Mouse (Mus musculus): ENCODE measurements at regions not wholly inside any gene's neighbourhood (a gene's known extent, or its start where the extent isn't known, plus 50 kb on each side); places are given as distances from the start of the nearest gene placed in this dataset.
"Not testable (repeated sequence)": the region's sequence is repeated elsewhere in the genome, so short reads cannot be mapped to it uniquely, and the experiment has no call there.

DNA sequence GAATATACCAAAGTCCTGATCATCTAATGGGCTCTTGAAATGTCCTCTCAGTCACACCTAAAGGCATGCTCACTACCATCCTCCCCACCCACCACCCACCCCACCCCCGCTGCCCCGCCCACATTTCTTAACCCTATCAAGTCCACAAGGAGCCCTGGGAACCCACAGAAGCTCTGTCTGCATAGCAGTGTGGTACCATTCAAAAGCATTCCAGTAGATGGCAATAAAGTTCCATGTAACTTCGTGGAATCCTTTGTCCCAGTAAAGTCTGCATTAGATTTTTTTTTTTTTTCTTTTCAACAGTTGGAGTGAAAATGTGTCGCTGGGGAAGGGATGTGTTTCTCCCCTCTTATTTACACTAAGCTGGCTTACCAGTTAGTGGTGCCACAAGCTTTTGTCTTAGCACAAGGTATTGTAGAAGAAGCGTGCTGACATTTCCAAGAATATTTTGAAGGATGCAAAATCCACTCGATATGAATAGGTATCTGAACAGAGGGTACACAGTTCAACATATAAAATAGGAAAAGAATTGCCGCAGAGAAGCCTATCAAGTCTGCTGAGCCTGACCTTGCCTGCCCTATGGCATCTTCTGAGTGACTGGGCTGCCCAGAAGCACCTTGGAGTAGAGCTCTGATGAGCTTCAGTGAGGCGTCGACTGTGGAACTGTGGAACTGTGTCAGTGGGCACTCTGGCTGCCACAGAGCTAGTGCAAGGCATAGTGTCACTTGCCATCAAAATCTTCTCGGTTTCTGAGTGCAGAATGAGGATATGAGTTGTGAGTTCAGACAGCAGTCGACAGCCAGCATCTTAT is 199.0 kb downstream of the Zfp619 start:
- WGBS, result 9% methylated on average over 11 of the region's 11 CpGs
- H3K9ac ChIP-seq, result peak overlapping the region; percentile 45
- DNase-seq (peak; percentile 87), ATAC-seq (peak; percentile 97)
- peak; percentile 75 for TF ChIP-seq CTCF (IDR thresholded peaks at IDR 0.05; ENCODE audit: low read depth)
- peak overlapping the region; percentile 45; the same call in 1 of the 2 replicates for H3K27ac ChIP-seq (ENCODE audit: low read depth, low read length)
- peak overlapping the region; percentile 14 for H3K4me3 ChIP-seq (ENCODE audit: low read depth, low read length)
- H3K36me3 ChIP-seq (ENCODE audit: insufficient read depth), result no peaks in the 10 kb centered on the region
- H3K4me2 ChIP-seq (ENCODE audit: low read depth), result peak overlapping the region; percentile 35
- no peaks in the 10 kb centered on the region for H3K27me3 ChIP-seq (ENCODE audit: insufficient read depth, low read length)
- H3K4me1 ChIP-seq (ENCODE audit: insufficient read depth), result 0 out of 2 replicates have a peak, but pooled peaks cover 4% of the 10 kb centered on the region
- H3K9me3 ChIP-seq (ENCODE audit: low read length), result no peaks in the 10 kb centered on the region

GRCm38 (mm10) chr7:39727935-39728557 is 210.5 kb downstream of the Zfp619 start:
- H3K4me1 ChIP-seq (ENCODE audit: insufficient read depth), result no peaks in the 10 kb centered on the region
- no peak overlapping the region for H3K9ac ChIP-seq
- H3K4me3 ChIP-seq (ENCODE audit: low read depth, low read length), result no peak overlapping the region
- no peak for ATAC-seq
- WGBS, result 9% methylated on average over 12 of the region's 12 CpGs
- no peak for TF ChIP-seq CTCF (IDR thresholded peaks at IDR 0.05; ENCODE audit: low read depth)
- H3K36me3 ChIP-seq (ENCODE audit: insufficient read depth), result no peaks in the 10 kb centered on the region
- H3K27ac ChIP-seq (ENCODE audit: low read depth, low read length), result no peak overlapping the region
- no peak overlapping the region for H3K4me2 ChIP-seq (ENCODE audit: low read depth)
- no peak for DNase-seq
- no peaks in the 10 kb centered on the region for H3K9me3 ChIP-seq (ENCODE audit: low read length)
- no peaks in the 10 kb centered on the region for H3K27me3 ChIP-seq (ENCODE audit: insufficient read depth, low read length)

- H3K36me3 ChIP-seq (ENCODE audit: insufficient read depth), result no peaks in the 10 kb centered on the region
- H3K4me3 ChIP-seq (ENCODE audit: low read depth, low read length), result no peak overlapping the region
- ATAC-seq (no peak), DNase-seq (no peak)
- no peaks in the 10 kb centered on the region for H3K4me1 ChIP-seq (ENCODE audit: insufficient read depth)
- WGBS, result 70% methylated on average over 7 of the region's 7 CpGs
- no peaks in the 10 kb centered on the region for H3K27me3 ChIP-seq (ENCODE audit: insufficient read depth, low read length)
- H3K9ac ChIP-seq, result no peak overlapping the region
- TF ChIP-seq CTCF (IDR thresholded peaks at IDR 0.05; ENCODE audit: low read depth), result no peak
- no peak overlapping the region for H3K27ac ChIP-seq (ENCODE audit: low read depth, low read length)
- H3K4me2 ChIP-seq (ENCODE audit: low read depth), result no peak overlapping the region
- no peaks in the 10 kb centered on the region for H3K9me3 ChIP-seq (ENCODE audit: low read length)
Observed at GRCm38 (mm10) chr7:39728930-39729329, 211.4 kb downstream of the Zfp619 start.

DNA sequence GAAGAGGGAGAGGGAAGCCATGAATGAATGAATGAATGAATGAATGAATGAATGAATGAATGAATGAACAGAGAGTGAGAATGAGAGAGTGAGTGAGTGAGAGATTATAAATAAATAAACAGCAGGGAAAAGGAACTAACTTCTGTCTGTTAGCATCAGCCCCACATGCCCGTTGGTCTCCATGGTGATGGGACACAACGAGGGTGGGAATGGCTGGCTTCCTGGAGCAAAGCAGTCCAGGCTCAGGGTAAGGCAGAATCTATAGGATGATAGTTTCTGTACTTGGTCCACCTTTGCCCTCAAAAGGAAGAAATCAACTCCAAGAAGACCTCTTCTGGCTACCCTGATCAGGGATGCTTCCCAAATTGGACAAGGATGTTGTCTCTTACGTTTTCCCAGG is 212.2 kb downstream of the Zfp619 start:
- no peaks in the 10 kb centered on the region for H3K9me3 ChIP-seq (ENCODE audit: low read length)
- H3K9ac ChIP-seq, result no peak overlapping the region
- H3K27ac ChIP-seq (ENCODE audit: low read depth, low read length), result no peak overlapping the region
- H3K4me2 ChIP-seq (ENCODE audit: low read depth), result no peak overlapping the region
- H3K4me1 ChIP-seq (ENCODE audit: insufficient read depth), result no peaks in the 10 kb centered on the region
- TF ChIP-seq CTCF (IDR thresholded peaks at IDR 0.05; ENCODE audit: low read depth), result no peak
- ATAC-seq, result no peak
- 25% methylated on average over 3 of the region's 3 CpGs for WGBS
- H3K4me3 ChIP-seq (ENCODE audit: low read depth, low read length), result no peak overlapping the region
- H3K27me3 ChIP-seq (ENCODE audit: insufficient read depth, low read length), result no peaks in the 10 kb centered on the region
- no peaks in the 10 kb centered on the region for H3K36me3 ChIP-seq (ENCODE audit: insufficient read depth)
- DNase-seq, result no peak

- no peak for TF ChIP-seq CTCF (IDR thresholded peaks at IDR 0.05; ENCODE audit: low read depth)
- 82% methylated on average over 1 of the region's 1 CpGs for WGBS
- no peak for ATAC-seq
Observed at GRCm38 (mm10) chr7:39732790-39733189, 215.2 kb downstream of the Zfp619 start.

DNA sequence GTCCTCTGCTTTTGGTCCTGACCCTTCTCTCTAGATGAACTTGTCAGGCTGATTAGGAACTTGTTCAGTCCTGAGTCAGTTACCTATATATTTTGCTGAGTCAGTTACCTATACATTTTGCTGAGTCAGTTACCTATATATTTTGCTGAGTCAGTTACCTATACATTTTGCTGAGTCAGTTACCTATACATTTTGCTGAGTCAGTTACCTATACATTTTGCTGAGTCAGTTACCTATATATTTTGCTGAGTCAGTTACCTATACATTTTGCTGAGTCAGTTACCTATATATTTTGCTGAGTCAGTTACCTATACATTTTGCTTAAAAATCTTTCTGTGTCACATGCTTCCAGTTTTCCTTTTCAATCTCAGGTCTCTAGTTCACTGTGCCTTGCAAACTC is 230.8 kb downstream of the Zfp619 start:
- not testable (repeated sequence) for H3K4me1 ChIP-seq (ENCODE audit: insufficient read depth); H3K36me3 ChIP-seq (ENCODE audit: insufficient read depth); DNase-seq; H3K9me3 ChIP-seq (ENCODE audit: low read length); H3K27me3 ChIP-seq (ENCODE audit: insufficient read depth, low read length); H3K9ac ChIP-seq; H3K4me2 ChIP-seq (ENCODE audit: low read depth); H3K27ac ChIP-seq (ENCODE audit: low read depth, low read length); ATAC-seq; H3K4me3 ChIP-seq (ENCODE audit: low read depth, low read length)

More at GRCm38 (mm10) chr7:39732790-39733189, 215.2 kb downstream of the Zfp619 start:
- H3K4me1 ChIP-seq (ENCODE audit: insufficient read depth), result no peaks in the 10 kb centered on the region
- H3K36me3 ChIP-seq (ENCODE audit: insufficient read depth), result no peaks in the 10 kb centered on the region
- no peak overlapping the region for H3K27ac ChIP-seq (ENCODE audit: low read depth, low read length)
- no peak overlapping the region for H3K4me3 ChIP-seq (ENCODE audit: low read depth, low read length)
- H3K9me3 ChIP-seq (ENCODE audit: low read length), result no peaks in the 10 kb centered on the region
- no peaks in the 10 kb centered on the region for H3K27me3 ChIP-seq (ENCODE audit: insufficient read depth, low read length)
- DNase-seq, result no peak
- no peak overlapping the region for H3K4me2 ChIP-seq (ENCODE audit: low read depth)
- no peak overlapping the region for H3K9ac ChIP-seq

DNA sequence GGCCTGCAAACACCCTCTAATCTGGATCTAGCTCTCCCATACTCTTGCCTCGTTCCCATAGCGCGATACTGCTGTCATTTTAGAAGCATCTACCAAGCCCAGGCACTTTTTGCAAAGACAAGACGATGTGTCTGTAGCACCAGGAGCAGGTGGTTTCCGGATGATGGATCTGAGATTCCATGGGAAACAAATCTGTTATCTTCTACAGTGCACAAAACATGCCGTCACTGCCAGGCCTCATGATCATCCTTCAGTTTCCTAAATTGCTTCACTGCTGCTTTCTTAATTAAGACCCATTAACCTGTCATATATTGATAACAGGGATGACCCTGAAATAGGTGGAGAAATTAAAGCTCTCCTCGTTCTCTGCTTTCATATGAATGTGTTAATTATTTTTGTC is 232.9 kb downstream of the Zfp619 start:
- TF ChIP-seq CTCF (IDR thresholded peaks at IDR 0.05; ENCODE audit: low read depth), result no peak
- Histone ChIP-seq H3K9ac (no peak overlapping the region), H3K9me3 (ENCODE audit: low read length) (no peaks in the 10 kb centered on the region), H3K36me3 (ENCODE audit: insufficient read depth) (no peaks in the 10 kb centered on the region), H3K4me1 (ENCODE audit: insufficient read depth) (no peaks in the 10 kb centered on the region), H3K4me2 (ENCODE audit: low read depth) (no peak overlapping the region), H3K27ac (ENCODE audit: low read depth, low read length) (no peak overlapping the region), H3K4me3 (ENCODE audit: low read depth, low read length) (no peak overlapping the region), H3K27me3 (ENCODE audit: insufficient read depth, low read length) (no peaks in the 10 kb centered on the region)
- no peak for ATAC-seq
- WGBS, result 81% methylated on average over 7 of the region's 7 CpGs
- DNase-seq, result no peak
